Mouse (Mus musculus): ENCODE measurements at regions not wholly inside any gene's neighbourhood (a gene's known extent, or its start where the extent isn't known, plus 50 kb on each side); places are given as distances from the start of the nearest gene placed in this dataset.

- H3K4me3 ChIP-seq (replicated peaks) = no peak overlapping the region
- peak overlapping the region; percentile 56 for H3K27ac ChIP-seq (replicated peaks)
- H3K9me3 ChIP-seq (replicated peaks) = no peaks in the 10 kb centered on the region
- peak overlapping the region; percentile 32 for H3K4me2 ChIP-seq
- ATAC-seq (ENCODE audit: low FRiP score) = peak; percentile 58
- H3K36me3 ChIP-seq = no peaks in the 10 kb centered on the region
- H3K27me3 ChIP-seq (replicated peaks) = no peaks in the 10 kb centered on the region
- no peak overlapping the region for H3K9ac ChIP-seq (replicated peaks)
- H3K4me1 ChIP-seq = peaks cover 27% of the 10 kb centered on the region
- 40% methylated on average over 15 of the region's 15 CpGs for WGBS
Measured at GRCm38 (mm10) chr13:52041467-52042421, 195.3 kb downstream of the Gadd45g start.

DNA sequence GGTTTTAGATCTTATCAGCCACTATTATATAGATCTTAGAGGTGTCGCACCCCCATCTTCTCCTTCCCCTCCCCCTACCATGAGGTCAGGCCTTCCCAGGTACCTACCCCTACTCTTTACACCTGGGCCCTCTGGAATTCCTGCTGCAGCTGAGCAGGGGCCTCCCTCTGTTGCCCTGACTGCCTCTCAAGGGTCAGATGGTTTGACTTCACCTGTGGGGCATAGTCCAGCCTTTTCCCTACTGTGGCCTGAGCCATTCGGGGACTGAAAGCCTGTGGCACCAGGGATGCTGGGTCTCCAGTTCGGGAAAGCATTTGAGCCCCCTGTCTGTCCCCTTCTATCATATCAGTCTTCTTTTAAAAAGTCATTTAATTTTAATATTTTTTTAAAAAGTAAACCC is 196.4 kb downstream of the Gadd45g start:
- Histone ChIP-seq H3K4me3 (replicated peaks) (no peak overlapping the region), H3K9ac (replicated peaks) (no peak overlapping the region), H3K27ac (replicated peaks) (no peak overlapping the region), H3K36me3 (no peaks in the 10 kb centered on the region), H3K27me3 (replicated peaks) (no peaks in the 10 kb centered on the region), H3K4me1 (peaks cover 34% of the 10 kb centered on the region), H3K4me2 (no peak overlapping the region), H3K9me3 (replicated peaks) (no peaks in the 10 kb centered on the region)
- ATAC-seq (ENCODE audit: low FRiP score) = no peak
- 94% methylated on average over 3 of the region's 3 CpGs for WGBS

GRCm38 (mm10) chr13:52043916-52044315 is 197.4 kb downstream of the Gadd45g start:
- no peaks in the 10 kb centered on the region for H3K27me3 ChIP-seq (replicated peaks)
- ATAC-seq (ENCODE audit: low FRiP score) = no peak
- H3K9me3 ChIP-seq (replicated peaks) = no peaks in the 10 kb centered on the region
- no peak overlapping the region for H3K4me2 ChIP-seq
- no peaks in the 10 kb centered on the region for H3K36me3 ChIP-seq
- H3K9ac ChIP-seq (replicated peaks) = no peak overlapping the region
- 89% methylated on average over 3 of the region's 3 CpGs for WGBS
- H3K4me3 ChIP-seq (replicated peaks) = no peak overlapping the region
- H3K27ac ChIP-seq (replicated peaks) = no peak overlapping the region
- H3K4me1 ChIP-seq = peaks cover 39% of the 10 kb centered on the region

- H3K9ac ChIP-seq (replicated peaks) = no peak overlapping the region
Measured at GRCm38 (mm10) chr13:52045349-52045748, 198.9 kb downstream of the Gadd45g start.

GRCm38 (mm10) chr13:52046020-52046419 is 199.5 kb downstream of the Gadd45g start:
- Histone ChIP-seq H3K9ac (replicated peaks) (no peak overlapping the region), H3K4me2 (no peak overlapping the region), H3K27ac (replicated peaks) (no peak overlapping the region), H3K4me3 (replicated peaks) (no peak overlapping the region), H3K36me3 (no peaks in the 10 kb centered on the region), H3K9me3 (replicated peaks) (no peaks in the 10 kb centered on the region), H3K27me3 (replicated peaks) (no peaks in the 10 kb centered on the region), H3K4me1 (peaks cover 39% of the 10 kb centered on the region)
- WGBS = 50% methylated on average over 5 of the region's 5 CpGs
- ATAC-seq (ENCODE audit: low FRiP score) = 0 out of 2 replicates have a peak, but pooled peaks have one; percentile 28

More at GRCm38 (mm10) chr13:52045349-52045748, 198.9 kb downstream of the Gadd45g start:
- no peak for ATAC-seq (ENCODE audit: low FRiP score)
- 72% methylated on average over 3 of the region's 3 CpGs for WGBS
- H3K27ac ChIP-seq (replicated peaks) = no peak overlapping the region
- H3K27me3 ChIP-seq (replicated peaks) = no peaks in the 10 kb centered on the region
- H3K4me3 ChIP-seq (replicated peaks) = no peak overlapping the region
- H3K9me3 ChIP-seq (replicated peaks) = no peaks in the 10 kb centered on the region
- no peak overlapping the region for H3K4me2 ChIP-seq
- H3K4me1 ChIP-seq = peaks cover 39% of the 10 kb centered on the region
- H3K36me3 ChIP-seq = no peaks in the 10 kb centered on the region

DNA sequence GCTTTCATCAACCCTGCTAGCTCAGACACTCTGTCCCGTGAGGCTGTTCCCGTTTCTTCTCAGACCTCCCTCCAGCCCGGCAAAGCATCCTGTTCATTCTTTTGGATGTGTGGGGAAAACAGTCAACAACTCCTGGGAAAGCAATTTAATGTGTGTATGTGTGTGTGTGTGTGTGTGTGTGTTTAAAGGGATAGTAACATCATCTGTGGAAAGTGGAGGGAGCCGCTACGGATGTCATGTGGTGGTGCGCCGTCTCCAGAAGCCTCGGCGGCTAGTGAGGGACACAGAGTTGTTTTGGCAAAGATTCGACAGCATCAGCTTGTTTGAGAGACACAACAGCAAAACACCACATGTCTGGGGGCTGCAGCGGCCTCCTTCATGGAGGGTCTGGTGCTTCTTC is 200.2 kb downstream of the Gadd45g start:
- ATAC-seq (ENCODE audit: low FRiP score) = no peak
- WGBS = 61% methylated on average over 11 of the region's 11 CpGs
- no peaks in the 10 kb centered on the region for H3K36me3 ChIP-seq
- H3K9me3 ChIP-seq (replicated peaks) = no peaks in the 10 kb centered on the region
- H3K4me2 ChIP-seq = no peak overlapping the region
- peaks cover 32% of the 10 kb centered on the region for H3K4me1 ChIP-seq
- no peak overlapping the region for H3K4me3 ChIP-seq (replicated peaks)
- H3K27me3 ChIP-seq (replicated peaks) = no peaks in the 10 kb centered on the region
- H3K27ac ChIP-seq (replicated peaks) = no peak overlapping the region
- no peak overlapping the region for H3K9ac ChIP-seq (replicated peaks)

DNA sequence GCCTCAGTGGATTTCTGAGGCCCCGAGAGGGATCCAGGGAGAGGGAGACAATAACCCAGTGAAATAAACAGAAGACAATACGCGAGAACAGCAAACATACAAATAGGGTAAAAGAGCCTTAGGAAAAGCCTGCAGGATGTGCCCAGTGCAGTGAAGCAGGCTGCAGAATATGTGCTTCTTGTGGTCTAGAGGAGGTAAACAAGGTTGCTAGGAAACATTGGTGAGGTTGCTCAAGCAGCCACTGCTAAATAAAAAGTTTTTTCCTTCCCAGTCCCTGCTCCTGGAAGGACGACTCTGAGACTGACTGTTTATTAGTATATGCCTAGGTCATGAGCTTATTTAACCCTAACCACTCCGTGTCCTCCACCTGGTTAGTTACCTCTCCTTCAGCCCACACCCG is 201.5 kb downstream of the Gadd45g start:
- no peaks in the 10 kb centered on the region for H3K27me3 ChIP-seq (replicated peaks)
- no peak overlapping the region for H3K4me3 ChIP-seq (replicated peaks)
- H3K9ac ChIP-seq (replicated peaks) = no peak overlapping the region
- ATAC-seq (ENCODE audit: low FRiP score) = 0 out of 2 replicates have a peak, but pooled peaks have one; percentile 31
- no peak overlapping the region for H3K4me2 ChIP-seq
- 58% methylated on average over 6 of the region's 6 CpGs for WGBS
- no peaks in the 10 kb centered on the region for H3K9me3 ChIP-seq (replicated peaks)
- H3K27ac ChIP-seq (replicated peaks) = peak overlapping the region; percentile 48
- H3K36me3 ChIP-seq = no peaks in the 10 kb centered on the region
- H3K4me1 ChIP-seq = peaks cover 25% of the 10 kb centered on the region

- H3K27me3 ChIP-seq (replicated peaks) = no peaks in the 10 kb centered on the region
- no peak overlapping the region for H3K4me2 ChIP-seq
- H3K27ac ChIP-seq (replicated peaks) = no peak overlapping the region
- no peaks in the 10 kb centered on the region for H3K36me3 ChIP-seq
- 92% methylated on average over 3 of the region's 3 CpGs for WGBS
- no peak for ATAC-seq (ENCODE audit: low FRiP score)
- no peak overlapping the region for H3K9ac ChIP-seq (replicated peaks)
- peaks cover 25% of the 10 kb centered on the region for H3K4me1 ChIP-seq
- no peak overlapping the region for H3K4me3 ChIP-seq (replicated peaks)
- H3K9me3 ChIP-seq (replicated peaks) = no peaks in the 10 kb centered on the region
Measured at GRCm38 (mm10) chr13:52048777-52049176, 202.3 kb downstream of the Gadd45g start.

- H3K9ac ChIP-seq (replicated peaks) = no peak overlapping the region
- H3K36me3 ChIP-seq = no peaks in the 10 kb centered on the region
- no peaks in the 10 kb centered on the region for H3K9me3 ChIP-seq (replicated peaks)
- no peak for ATAC-seq (ENCODE audit: low FRiP score)
- H3K27ac ChIP-seq (replicated peaks) = no peak overlapping the region
- H3K27me3 ChIP-seq (replicated peaks) = no peaks in the 10 kb centered on the region
- no peak overlapping the region for H3K4me3 ChIP-seq (replicated peaks)
- no peak overlapping the region for H3K4me2 ChIP-seq
- H3K4me1 ChIP-seq = peaks cover 25% of the 10 kb centered on the region
- 95% methylated on average over 2 of the region's 2 CpGs for WGBS
Measured at GRCm38 (mm10) chr13:52049249-52049648, 202.8 kb downstream of the Gadd45g start.

DNA sequence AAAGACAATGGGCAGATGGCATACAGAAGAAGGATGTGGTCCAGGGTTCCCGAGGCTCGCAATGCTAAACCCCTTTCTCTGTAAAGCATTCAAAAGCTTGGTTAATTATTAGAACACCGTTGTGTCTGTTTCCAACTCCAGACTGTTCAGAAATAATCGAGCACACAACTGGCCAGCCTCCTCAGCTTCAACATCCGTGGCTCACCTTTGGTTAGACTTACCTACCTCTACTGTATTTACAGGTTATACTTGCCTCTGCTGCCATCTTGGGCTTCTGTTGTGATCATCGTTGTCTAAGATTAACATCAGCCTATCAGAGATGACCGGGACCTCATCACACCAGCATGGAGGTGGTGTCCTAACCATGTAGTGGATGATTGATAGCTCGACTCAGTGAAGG is 209.3 kb downstream of the Gadd45g start:
- no peaks in the 10 kb centered on the region; the same call in 1 of the 2 replicates for H3K4me1 ChIP-seq
- H3K4me3 ChIP-seq (replicated peaks) = no peak overlapping the region
- H3K27me3 ChIP-seq (replicated peaks) = no peaks in the 10 kb centered on the region
- 85% methylated on average over 8 of the region's 8 CpGs for WGBS
- H3K4me2 ChIP-seq = no peak overlapping the region
- no peaks in the 10 kb centered on the region for H3K36me3 ChIP-seq
- H3K9ac ChIP-seq (replicated peaks) = no peak overlapping the region
- no peak for ATAC-seq (ENCODE audit: low FRiP score)
- no peaks in the 10 kb centered on the region for H3K9me3 ChIP-seq (replicated peaks)
- H3K27ac ChIP-seq (replicated peaks) = no peak overlapping the region

- Histone ChIP-seq H3K27me3 (replicated peaks) (no peaks in the 10 kb centered on the region), H3K36me3 (no peaks in the 10 kb centered on the region), H3K9ac (replicated peaks) (no peak overlapping the region), H3K27ac (replicated peaks) (no peak overlapping the region), H3K4me2 (no peak overlapping the region), H3K4me1 (no peaks in the 10 kb centered on the region; the same call in 1 of the 2 replicates), H3K4me3 (replicated peaks) (no peak overlapping the region), H3K9me3 (replicated peaks) (no peaks in the 10 kb centered on the region)
- no peak for ATAC-seq (ENCODE audit: low FRiP score)
- WGBS = 87% methylated on average over 10 of the region's 10 CpGs
Measured at GRCm38 (mm10) chr13:52057456-52057855, 211.0 kb downstream of the Gadd45g start.

GRCm38 (mm10) chr13:52059756-52060417 is 213.4 kb downstream of the Gadd45g start:
- H3K4me2 ChIP-seq = peak overlapping the region; percentile 15; the same call in 1 of the 2 replicates
- ATAC-seq (ENCODE audit: low FRiP score) = no peak
- 79% methylated on average over 22 of the region's 22 CpGs for WGBS
- H3K27me3 ChIP-seq (replicated peaks) = no peaks in the 10 kb centered on the region
- H3K4me1 ChIP-seq = no peaks in the 10 kb centered on the region; the same call in 1 of the 2 replicates
- H3K36me3 ChIP-seq = no peaks in the 10 kb centered on the region
- no peak overlapping the region for H3K4me3 ChIP-seq (replicated peaks)
- no peaks in the 10 kb centered on the region for H3K9me3 ChIP-seq (replicated peaks)
- no peak overlapping the region for H3K27ac ChIP-seq (replicated peaks)
- no peak overlapping the region for H3K9ac ChIP-seq (replicated peaks)
